Mouse (Mus musculus) CD4-positive naive resting alpha-beta T cell, adult 76 days (primary cell): ENCODE results near the gene Pkp2. TPM values are rescaled to one million over a fixed set of nuclear protein-coding genes. Genes with fewer than 3 reads are reported as not detected.

Experiments used
- total RNA-seq: library from RNA; stranded (reverse); gene quantifications from one replicate; pipeline ENCODE4 v1.2.4, GENCODE M21; 2023

Gene Pkp2
- total RNA-seq = 0.32 TPM

GRCm38 (mm10) chr16:16213079-16213760, at the start of gene Pkp2:
TSS of gene Pkp2 (plus strand) at chr16:16213318.

GRCm38 (mm10) chr16:16302369-16303137, 89.4 kb downstream of the Pkp2 start, which contains the start of gene Yars2:
TSS of gene Yars2 (plus strand) at chr16:16302965.

Other genes starting within 250 kb of the Pkp2 start
- gene Yars2, start 89.6 kb downstream of the Pkp2 start, total RNA-seq = 22.1 TPM
- gene Dnm1l, start 145.6 kb downstream of the Pkp2 start, total RNA-seq = 61.9 TPM